Mouse (Mus musculus): ENCODE results near the gene Cuzd1.

DNA sequence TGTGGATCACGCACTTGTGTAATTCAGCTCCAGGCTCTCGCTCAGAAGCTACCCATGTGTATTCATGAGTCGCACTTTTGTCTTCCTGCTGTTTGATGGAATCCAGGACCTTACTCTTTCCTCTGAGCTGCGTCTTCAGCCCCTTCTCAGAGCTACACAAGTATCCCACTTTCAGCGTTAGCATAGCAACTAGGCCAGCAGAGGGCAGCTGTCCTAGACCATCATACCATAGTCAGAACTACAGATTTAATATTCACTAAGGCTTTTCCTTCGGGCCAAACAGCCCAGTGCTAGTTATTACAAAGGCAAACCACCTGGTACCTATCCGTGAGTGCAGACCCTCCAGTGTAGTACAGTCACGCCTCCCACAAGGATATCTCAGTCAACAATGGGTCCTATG is 24.9 kb downstream of the Cuzd1 start:
- TF ChIP-seq CTCF (IDR thresholded peaks at IDR 0.05; ENCODE audit: extremely low read depth, insufficient read length, insufficient replicate concordance, low read depth, low read length) (no peak), POLR2A (IDR thresholded peaks at IDR 0.05; ENCODE audit: low read depth, low read length) (no peak)

Data from small intestine, adult 2 months (tissue).